Mouse (Mus musculus): Measurements from ENCODE around the gene Acat3. TPM values are rescaled to one million over a fixed set of nuclear protein-coding genes. Genes with fewer than 3 reads are reported as not detected.
A peak's percentile ranks its signal among the peaks of the same experiment; 100 is the strongest.
"Not testable (repeated sequence)": the region's sequence is repeated elsewhere in the genome, so short reads cannot be mapped to it uniquely, and the experiment has no call there.

The Acat3 gene
- total RNA-seq (2017): 0.27 and 0.29 TPM in 2 replicates

DNA sequence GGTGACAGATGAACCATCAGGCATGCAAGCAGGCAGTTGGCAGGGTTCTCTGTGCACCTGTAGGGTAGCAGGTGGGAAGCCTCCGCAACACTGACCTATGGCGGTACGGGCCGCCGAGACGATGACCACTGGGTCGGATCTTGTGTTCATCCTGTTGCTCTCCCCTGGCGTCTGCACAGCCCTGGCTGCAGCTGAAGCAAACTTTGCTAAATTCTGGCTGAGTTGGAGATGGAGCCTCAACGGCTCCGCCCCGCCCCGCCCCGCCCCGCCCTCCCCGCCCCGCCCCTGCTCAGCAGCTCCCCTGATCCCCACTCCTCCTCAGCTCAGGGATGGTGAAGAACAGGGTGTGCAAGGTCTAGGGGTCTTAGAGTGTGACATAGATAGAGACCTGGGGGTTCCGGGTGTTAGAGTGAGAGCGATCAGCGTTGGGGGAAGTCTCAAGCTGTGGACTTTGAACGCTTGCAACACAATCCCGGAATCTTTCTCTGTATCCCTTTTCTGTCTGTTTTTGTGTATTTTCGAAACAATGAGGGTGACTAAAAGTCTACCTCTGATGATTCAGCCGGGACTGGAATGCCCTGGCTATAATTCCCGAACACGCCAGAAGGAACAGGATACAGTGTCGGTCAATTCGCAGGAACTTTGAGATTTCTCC, at the start of gene Acat3:
Acat3 (minus strand) TSS at position 450 of the 655 bp plus-strand sequence.
- ATAC-seq (replicated peaks; ENCODE audit: low read depth, poor library complexity, severe bottlenecking): peak; percentile 66

DNA sequence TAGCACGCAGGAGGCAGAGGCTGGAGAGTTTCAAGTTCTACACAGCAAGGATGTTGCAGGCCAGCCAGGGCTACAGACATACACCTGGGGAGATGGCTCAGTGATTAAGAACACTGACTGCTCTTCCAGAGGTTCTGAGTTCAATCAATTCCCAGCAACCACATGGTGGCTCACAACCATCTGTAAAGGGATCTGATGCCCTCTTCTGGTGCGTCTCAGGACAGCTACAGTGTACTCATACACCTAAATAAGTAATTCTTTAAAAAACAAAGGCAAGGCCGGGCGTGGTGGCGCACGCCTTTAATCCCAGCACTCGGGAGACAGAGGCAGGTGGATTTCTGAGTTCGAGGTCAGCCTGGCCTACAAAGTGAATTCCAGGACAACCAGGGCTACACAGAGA, 47.7 kb upstream of the Acat3 start:
- not testable (repeated sequence) for ATAC-seq (replicated peaks; ENCODE audit: low read depth, poor library complexity, severe bottlenecking)

DNA sequence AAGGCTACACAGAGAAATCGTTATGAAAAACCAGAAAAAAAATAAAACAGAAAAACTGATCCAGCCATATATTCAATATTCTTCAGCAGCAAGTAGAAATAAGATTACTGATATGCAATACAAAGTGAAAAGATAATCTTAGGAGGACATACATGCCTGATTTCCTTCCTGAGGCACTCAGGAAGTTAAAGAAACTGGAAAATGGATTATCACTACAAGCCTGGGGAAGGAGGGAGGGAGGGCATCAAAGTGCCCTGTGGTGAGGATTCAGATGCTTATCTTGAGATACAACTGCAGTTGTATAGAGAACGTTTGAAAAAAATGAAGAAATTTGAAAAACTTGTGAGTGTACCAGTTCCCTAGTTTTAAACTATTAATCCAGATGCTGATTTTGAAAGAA, 43.6 kb upstream of the Acat3 start:
- ATAC-seq (replicated peaks; ENCODE audit: low read depth, poor library complexity, severe bottlenecking): 0 out of 2 replicates have a peak, but pooled peaks have one; percentile 52

DNA sequence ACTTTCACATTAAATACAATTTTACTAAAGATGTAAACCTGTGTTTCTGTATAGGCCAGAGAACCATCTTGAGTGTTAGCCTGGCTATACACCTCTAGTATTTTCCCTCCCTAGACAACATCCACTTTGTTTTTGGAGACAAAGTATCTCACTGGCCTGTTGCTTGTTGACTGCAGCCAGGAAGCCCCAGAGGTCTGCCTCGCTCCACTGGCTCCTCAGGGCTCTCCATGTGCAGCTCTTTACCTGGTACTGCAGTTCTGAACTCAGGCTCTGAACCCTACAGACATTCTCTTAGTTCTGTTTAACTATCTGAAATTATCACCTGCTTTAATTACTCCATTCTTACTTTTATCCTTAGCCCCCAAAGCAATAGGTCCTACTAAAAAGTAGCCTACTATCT, 38.1 kb upstream of the Acat3 start:
- no peak for ATAC-seq (replicated peaks; ENCODE audit: low read depth, poor library complexity, severe bottlenecking)

DNA sequence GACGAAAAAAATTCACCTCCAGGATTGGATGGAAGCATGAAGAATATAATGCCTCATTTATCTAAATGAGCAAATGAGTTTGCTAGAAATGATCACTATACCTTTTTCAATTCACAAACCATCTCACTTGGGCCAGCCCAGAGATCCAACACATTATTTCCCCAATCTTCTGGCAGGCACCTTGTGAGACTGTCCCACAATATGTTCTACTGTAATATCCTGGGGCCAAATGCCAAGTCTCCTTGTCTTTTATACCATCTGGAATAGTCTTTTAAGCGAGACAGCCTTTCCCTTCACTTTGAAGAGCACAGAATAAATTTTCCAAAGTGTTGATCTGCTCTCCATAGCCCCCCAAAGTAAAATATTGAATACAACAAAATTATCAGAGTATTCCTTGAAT, 33.5 kb upstream of the Acat3 start:
- no peak for ATAC-seq (replicated peaks; ENCODE audit: low read depth, poor library complexity, severe bottlenecking)

DNA sequence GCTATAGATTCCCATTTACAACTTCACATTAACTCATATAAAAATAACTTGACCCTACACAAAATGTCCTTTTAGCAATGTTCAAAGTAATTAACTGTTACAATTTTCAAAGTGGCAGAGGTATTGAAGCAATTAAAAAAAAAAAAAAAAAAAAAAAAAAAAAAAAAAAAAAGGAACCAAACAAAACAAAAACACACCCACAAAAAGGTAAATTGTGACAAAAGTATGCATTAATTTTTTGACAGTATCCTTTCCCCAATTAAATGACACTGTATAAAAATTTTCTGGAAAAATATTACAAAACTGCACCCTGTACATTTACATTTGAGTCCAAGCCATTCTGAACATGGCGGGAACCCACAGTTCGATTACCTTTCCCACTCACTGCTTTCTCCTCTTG, 26.8 kb upstream of the Acat3 start:
- no peak for ATAC-seq (replicated peaks; ENCODE audit: low read depth, poor library complexity, severe bottlenecking)

DNA sequence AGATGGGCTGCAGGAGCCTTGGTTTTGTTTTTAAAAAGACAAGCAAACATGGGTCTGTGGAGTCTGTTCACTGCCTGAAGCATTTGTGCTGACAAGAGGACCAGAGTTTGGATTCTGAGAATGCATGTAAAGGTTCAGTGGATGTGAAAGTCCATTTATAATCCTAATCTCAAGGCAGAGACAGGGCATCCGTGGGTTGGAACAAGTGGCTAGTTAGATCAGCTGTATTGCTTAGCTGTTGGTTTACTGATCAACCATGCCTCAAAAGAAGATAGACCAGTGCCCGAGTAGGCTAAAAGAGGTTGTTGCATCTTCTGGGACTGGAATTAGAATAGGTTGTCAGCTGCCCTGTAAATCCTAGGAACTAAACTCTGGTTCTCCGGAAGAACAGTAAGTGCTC, 23.1 kb upstream of the Acat3 start:
- ATAC-seq (replicated peaks; ENCODE audit: low read depth, poor library complexity, severe bottlenecking): no peak

DNA sequence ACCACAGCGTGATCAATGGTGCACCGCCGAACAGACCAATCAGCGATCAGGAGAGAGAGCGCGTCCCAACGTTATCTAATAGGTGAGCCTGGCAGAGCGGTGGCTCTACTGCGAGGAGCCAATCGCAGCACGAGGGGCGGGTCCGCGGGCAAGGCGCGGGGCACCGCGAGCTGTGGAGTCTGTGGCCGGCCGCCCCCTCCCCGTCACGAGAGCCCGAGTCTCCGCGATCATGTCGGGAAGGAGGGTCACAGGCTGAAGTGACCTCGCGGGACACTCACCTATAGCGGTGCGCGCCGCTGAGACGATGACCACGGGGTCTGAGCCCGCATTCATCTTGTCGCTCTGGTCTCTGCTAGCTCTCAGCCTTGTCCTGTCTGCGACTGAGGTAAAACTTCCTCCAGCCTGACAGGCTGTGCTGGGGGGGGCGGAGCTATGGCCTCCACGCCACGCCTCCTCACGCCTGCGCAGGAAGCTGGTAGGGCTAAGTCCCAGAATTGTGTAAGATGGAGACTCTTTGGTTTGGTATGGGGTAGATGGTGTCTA, 20.0 kb upstream of the Acat3 start, which contains the start of gene Acat2:
Acat2 (minus strand) TSS at position 417 of the 543 bp plus-strand sequence.
- peak; percentile 95 for ATAC-seq (replicated peaks; ENCODE audit: low read depth, poor library complexity, severe bottlenecking)

DNA sequence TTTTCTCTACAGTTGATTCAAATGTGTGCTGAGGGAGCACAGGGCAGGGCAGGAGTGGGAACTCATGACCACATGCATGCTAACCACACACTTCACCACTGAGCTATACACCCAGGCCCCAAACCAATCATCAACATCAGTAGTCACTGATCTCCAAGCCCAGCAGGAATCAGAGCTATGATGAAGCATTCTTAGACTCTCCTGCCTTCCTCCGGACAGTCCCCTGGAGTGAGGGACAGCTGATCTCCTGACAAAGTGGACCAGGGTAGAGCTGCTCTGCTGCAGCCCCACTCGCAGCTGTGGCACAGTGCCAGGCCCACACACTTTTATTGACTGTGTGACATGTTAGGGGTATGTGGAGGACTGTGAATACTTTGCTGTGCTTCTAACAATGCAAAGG, 19.0 kb upstream of the Acat3 start:
- 0 out of 2 replicates have a peak, but pooled peaks have one; percentile 9 for ATAC-seq (replicated peaks; ENCODE audit: low read depth, poor library complexity, severe bottlenecking)

DNA sequence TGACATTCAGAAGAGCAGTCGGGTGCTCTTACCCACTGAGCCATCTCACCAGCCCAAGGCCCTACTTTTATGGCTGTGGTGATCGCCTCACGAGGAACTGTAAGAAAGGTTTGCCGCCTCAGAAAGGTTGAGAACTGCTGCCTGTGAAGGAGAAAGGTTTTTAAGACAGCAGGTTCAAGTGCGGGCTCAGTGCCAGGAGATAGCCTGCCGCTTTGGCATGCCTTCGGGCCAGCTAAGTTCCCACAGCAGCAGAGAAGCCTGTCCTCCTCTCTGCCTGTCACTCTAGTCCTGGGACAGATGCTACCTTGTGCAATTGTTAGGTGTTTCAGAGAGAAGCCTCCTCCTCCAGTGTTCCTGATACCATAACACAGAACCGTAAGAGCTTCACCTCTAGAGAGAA, 16.3 kb upstream of the Acat3 start:
- no peak for ATAC-seq (replicated peaks; ENCODE audit: low read depth, poor library complexity, severe bottlenecking)

DNA sequence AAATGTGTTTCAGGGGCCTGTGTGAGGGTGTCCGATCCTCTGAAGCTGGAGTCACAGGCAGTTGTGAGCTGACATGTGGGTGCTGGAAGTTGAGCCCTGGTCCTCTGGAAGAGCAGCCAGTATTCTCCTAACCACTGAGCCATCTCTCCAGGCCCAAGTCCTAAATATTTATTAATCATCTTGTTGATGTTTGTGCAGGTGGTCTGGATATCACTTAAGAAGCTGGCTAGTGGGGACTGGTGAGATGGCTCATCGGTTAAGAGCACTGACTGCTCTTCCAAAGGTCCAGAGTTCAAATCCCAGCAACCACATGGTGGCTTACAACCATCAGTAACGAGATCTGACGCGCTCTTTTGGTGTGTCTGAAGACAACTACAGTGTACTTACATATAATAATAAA, 9.3 kb upstream of the Acat3 start:
- no peak for ATAC-seq (replicated peaks; ENCODE audit: low read depth, poor library complexity, severe bottlenecking)

DNA sequence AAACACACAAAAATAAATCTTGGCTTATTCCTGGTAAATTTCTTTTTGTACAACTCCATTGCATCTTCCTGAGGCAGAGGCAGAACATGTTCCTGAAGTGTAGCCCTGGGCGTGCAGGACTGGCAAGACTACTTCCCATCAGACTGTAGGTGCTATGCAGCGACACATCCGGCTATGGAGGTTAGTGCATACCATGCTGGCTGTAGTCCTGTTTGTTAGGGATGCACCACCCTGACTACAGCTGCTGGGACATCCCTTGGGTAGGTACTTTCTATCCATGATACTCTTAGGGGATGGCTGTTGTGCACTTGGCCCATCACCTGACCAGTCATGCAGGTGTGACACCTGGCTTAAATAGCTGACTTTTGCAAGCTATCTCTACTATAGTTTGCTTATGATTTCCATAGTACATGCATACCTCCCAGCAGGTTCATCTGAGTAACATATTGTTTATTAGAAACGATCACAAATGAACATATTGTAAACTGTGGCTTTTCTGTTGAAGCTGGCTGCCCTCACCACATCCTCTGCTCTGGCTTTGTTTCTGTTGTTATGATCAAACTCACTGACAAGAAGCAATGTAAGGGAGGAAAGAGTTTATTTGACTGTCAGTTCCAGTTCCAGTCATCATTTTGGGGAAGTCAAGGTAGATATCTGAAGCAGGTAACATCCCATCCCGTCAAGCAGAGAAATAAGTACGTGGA, 2.2 kb upstream of the Acat3 start:
- ATAC-seq (replicated peaks; ENCODE audit: low read depth, poor library complexity, severe bottlenecking): no peak

DNA sequence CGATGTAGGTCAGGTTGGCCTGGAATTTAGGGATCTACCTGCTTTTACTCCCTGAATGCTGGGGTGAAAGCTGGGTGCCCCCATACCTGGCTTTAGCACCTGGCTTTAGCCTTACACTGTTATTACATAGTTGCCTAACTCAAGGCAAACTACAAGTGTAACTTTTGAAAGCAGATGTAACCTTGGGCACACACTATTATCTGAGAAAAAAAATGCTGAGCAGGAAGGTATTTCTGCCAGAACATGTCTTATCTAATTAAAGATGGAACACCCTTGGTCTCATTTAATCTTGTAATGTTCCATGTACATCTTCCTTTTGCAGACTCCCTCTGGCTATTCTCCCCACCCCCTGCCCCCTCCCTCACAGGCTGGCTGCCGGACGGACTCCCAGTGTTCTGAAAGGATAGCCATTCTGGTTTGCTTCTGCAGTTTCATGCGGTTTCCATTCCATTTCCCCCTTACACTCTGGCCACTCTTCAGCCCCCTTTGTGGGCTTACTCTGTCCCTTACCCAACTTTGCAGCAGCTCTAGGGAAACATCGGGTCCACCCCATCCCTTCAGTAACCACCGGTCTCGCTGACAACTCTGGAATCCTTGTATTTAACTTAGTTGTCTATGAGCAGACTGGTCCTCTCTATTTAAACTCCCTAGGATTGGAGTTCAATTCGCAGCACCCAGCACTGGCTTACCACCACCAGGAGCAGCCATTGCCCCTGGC, 1.3 kb upstream of the Acat3 start:
- ATAC-seq (replicated peaks; ENCODE audit: low read depth, poor library complexity, severe bottlenecking): no peak

DNA sequence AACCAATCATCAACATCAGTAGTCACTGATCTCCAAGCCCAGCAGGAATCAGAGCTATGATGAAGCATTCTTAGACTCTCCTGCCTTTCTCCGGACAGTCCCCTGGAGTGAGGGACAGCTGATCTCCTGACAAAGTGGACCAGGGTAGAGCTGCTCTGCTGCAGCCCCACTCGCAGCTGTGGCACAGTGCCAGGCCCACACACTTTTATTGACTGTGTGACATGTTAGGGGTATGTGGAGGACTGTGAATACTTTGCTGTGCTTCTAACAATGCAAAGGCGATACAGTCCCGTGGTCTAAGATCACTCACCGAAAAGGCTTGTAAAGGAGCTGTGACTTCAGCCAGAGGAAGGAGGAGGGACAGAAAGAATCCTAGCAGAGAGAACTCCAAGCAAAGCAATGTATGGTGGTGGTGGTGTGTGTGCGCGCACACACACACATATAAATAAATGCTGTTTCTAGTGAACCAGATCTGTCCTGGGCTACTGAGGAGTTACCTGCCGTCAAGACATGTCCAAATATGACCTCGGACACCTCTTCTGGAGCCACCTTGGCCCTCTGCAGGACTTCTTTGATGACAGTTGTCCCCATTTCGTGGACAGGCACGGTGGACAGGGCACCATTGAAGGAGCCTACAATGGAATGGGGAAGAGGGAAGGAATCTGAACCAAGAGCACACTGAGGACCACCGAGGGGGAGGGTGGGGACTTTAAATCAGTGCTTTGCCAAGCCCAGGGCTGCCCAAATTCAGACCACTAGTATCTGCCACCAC, 837 bp downstream of the Acat3 start:
- ATAC-seq (replicated peaks; ENCODE audit: low read depth, poor library complexity, severe bottlenecking): peak; percentile 28; the same call in 1 of the 2 replicates

DNA sequence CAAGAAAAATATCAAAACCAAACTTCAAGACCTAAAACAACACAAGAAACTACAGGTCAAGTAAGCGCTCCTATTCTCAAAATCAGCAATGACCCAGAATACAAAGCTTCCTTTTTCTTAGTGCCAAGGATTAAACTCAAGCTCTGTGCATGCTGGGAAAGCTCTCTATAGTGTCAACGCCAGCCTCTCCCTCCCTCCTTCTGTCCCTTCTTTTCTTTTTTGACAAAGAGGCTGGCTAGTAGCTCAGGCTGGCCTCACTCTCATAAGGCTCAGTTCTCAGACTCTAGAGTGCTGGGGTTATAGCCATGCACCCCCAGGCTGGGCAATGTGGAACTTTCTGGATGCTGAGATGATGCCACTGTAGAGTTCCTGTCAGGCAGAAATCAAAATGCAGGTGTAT, 2.3 kb downstream of the Acat3 start:
- ATAC-seq (replicated peaks; ENCODE audit: low read depth, poor library complexity, severe bottlenecking): no peak

DNA sequence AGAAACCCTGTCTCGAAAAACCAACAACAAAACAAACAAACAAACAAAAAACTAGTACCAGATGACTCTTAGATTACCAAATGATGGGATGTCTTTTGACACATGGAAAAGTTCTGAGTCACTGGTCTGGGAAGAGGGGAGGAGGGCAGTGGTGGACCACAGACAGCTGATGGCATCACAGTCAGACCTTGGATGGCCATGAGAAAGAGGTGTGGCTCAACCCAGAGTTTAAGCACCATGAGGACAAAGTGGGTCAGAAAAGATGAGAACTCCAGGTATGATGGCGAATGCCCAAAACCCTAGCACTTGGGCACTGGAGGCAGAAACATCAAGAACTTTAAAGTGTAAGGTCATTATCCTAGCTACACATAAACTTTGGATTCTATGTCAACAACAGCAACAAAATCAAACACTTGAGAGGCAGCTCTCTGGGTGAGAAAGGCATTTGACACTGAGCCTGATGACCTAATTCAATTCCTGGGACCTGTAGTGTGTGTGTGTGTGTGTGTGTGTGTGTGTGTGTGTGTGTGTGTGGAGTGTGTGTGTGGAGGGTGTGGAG, 2.9 kb downstream of the Acat3 start:
- ATAC-seq (replicated peaks; ENCODE audit: low read depth, poor library complexity, severe bottlenecking): no peak

DNA sequence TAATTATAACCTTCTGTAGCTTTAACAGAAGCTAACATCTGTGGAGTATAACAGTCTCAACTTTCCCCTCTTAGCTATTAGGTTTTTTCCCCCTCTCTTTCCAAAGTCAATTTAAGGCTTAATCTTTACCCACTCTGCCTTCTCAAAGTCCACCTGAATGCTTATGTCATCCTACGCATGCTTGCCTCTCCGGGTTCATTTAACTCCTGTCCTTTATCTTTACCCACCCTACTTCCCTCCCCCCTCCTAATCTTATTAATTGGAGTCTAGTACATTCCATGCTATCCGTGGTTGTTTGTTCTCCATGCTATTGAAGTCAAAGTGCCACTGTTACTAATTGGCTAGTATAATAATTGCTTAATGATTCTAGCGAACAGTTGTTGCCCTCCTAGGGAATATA, 4.7 kb downstream of the Acat3 start:
- ATAC-seq (replicated peaks; ENCODE audit: low read depth, poor library complexity, severe bottlenecking): no peak

DNA sequence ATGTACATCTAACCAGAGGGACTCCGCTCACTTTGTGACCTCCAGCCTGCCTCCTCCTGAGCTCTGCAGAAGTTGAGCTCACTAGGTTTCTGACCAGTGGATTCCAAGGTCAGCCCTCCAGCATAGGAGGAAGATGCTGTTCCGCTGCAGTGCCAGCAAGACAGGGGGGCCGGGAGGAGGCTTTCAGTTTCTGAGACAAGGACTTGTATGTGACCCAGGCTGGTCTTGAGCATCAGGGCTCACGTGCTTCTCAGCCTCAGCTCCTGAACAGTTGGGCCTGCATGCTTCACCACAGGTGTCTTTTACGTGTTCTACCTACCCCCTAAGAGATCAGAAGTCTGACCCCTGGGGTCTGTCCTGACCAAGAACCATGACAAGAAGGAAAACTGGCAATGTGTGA, 8.8 kb downstream of the Acat3 start:
- not testable (repeated sequence) for ATAC-seq (replicated peaks; ENCODE audit: low read depth, poor library complexity, severe bottlenecking)

DNA sequence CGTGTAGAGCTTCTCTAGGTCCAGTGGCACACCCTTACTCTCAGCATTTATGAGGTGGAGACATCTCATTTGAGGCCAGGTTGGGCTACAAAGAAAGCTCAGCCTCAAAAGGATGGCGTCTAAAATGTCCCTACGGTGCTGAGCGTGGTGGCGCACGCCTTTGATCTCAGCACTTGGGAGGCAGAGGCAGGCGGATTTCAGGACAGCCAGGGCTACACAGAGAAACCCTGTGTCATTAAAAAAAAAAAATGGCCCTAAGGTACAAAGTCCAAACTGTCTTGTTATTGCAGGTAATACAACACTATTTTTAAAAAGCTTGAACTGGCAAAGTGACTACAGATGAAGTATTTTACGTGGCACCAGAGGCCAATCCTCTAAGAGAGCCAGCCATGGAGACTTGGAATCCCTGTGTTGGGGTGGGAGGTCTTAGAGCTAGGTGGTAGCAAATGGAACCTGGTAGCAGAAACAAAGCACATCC, 14.7 kb downstream of the Acat3 start:
- no peak for ATAC-seq (replicated peaks; ENCODE audit: low read depth, poor library complexity, severe bottlenecking)

DNA sequence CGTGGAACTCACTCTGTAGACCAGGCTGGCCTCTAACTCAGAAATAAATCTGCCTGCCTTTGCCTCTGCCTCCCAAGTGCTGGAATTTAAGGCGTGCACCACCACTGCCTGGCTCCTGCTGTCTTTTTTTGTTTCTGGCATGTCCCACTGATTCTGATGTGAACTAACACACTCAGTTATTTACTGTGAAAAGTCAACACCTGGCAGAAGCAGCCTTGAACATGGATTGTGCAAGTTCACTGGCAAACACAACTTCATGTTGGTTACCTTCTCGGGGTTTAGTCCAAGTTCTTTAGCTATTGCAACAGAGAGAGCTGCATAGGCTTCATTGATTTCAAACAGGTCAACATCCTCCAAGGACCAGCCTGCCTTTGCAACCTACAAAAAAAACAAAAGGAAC, 15.4 kb downstream of the Acat3 start:
- no peak for ATAC-seq (replicated peaks; ENCODE audit: low read depth, poor library complexity, severe bottlenecking)
